ENCODE assay signal across 21 mouse cellular contexts in the genomic region with DNA sequence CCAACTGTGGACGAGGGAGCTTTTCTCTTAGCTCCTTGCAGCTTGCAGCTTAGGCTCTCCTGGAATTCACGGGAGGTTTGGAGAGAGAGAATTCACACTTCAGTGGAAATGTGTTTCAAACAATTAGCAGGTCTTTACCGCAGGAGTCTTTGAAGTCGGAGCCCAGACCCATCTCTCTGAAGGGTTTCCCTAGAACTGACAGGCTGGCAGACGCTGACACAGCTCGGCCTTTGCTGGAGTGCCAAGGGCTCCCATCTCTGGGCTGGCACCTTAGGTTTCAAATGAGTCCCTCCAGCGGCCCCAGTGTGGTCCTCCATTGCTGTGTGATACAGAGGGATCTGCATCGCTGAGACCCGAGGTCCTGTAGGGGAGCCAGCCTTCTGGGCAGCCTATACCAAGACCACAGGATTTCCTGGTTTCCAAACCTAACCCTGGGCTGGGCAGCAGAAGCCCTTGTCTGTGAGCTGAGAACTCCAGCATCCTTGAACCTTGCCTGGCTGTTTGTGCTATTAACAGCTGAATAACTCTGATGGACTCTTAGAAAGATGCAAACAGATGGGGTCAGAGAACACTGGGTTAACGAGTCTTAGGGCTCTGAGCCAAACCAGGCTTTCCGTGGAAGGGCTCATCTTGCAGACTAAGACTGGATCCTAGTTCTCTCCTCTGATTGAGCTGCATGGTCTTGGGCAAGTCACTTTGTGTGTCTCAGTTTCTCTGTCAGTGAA.
DNase-seq lines count a peak whose midpoint lies in the region; ATAC-seq and TF ChIP-seq lines count a peak whose summit lies in the region.
"Had no signal": no experiment of that assay in that cellular context is flagged by ENCODE, and none has a peak within 500 bp of the region (broad histone marks: within the 10 kb centered on the region; RNA-seq: fewer than 3 reads in every experiment).

No protein-coding gene starts in this region.

- TF ChIP-seq CTCF in midbrain, postnatal 0 days (IDR thresholded peaks at IDR 0.05), result no peak
- TF ChIP-seq CTCF in forebrain, postnatal 0 days (IDR thresholded peaks at IDR 0.05; ENCODE audit: low read depth), result no peak

- ATAC-seq in forebrain, embryonic 14.5 days, result peak; percentile 40; the same call in 1 of the 2 replicates
- no peak; the same call in 1 of the 2 replicates for ATAC-seq in midbrain, postnatal 0 days (ENCODE audit: low FRiP score)
- peak; percentile 43; the same call in 1 of the 2 replicates for ATAC-seq in forebrain, postnatal 0 days
- ATAC-seq: intestine, embryonic 16.5 days; midbrain, embryonic 16.5 days; Patski had no signal

- H3K27ac ChIP-seq in forebrain, embryonic 14.5 days (ENCODE audit: low read depth, low read length), result no peak overlapping the region
- H3K27ac ChIP-seq in forebrain, embryonic 10.5 days, result no peak overlapping the region
- peak overlapping the region; percentile 32; the same call in 1 of the 2 replicates for H3K27ac ChIP-seq in midbrain, postnatal 0 days (ENCODE audit: low read depth, low read length)
- no peak overlapping the region for H3K27ac ChIP-seq in midbrain, embryonic 10.5 days (replicated peaks)
- no peak overlapping the region for H3K27ac ChIP-seq in forebrain, postnatal 0 days (ENCODE audit: low read depth, low read length)
- H3K27ac ChIP-seq: heart, embryonic 15.5 days; liver, embryonic 15.5 days; lung, embryonic 15.5 days had no signal

- no peak overlapping the region for H3K4me2 ChIP-seq in forebrain, embryonic 14.5 days (ENCODE audit: low read length)
- no peak overlapping the region for H3K4me2 ChIP-seq in midbrain, postnatal 0 days (ENCODE audit: low read depth, low read length, poor library complexity, severe bottlenecking)
- H3K4me2 ChIP-seq in forebrain, postnatal 0 days (ENCODE audit: low read depth), result no peak overlapping the region
- H3K4me2 ChIP-seq: heart, embryonic 15.5 days; liver, embryonic 15.5 days; lung, embryonic 15.5 days had no signal

- WGBS in forebrain, embryonic 14.5 days, result 13% methylated on average over 11 of the region's 11 CpGs
- 25% methylated on average over 11 of the region's 11 CpGs for WGBS in forebrain, embryonic 10.5 days
- 22% methylated on average over 11 of the region's 11 CpGs for WGBS in midbrain, postnatal 0 days
- WGBS in midbrain, embryonic 10.5 days, result 31% methylated on average over 11 of the region's 11 CpGs
- WGBS in forebrain, postnatal 0 days, result 11% methylated on average over 11 of the region's 11 CpGs

- no peak overlapping the region for H3K4me3 ChIP-seq in forebrain, embryonic 14.5 days (ENCODE audit: low read depth, low read length)
- no peak overlapping the region for H3K4me3 ChIP-seq in forebrain, embryonic 10.5 days
- H3K4me3 ChIP-seq in midbrain, postnatal 0 days (ENCODE audit: low read depth, low read length), result no peak overlapping the region
- H3K4me3 ChIP-seq in midbrain, embryonic 10.5 days, result no peak overlapping the region
- no peak overlapping the region for H3K4me3 ChIP-seq in forebrain, postnatal 0 days (ENCODE audit: low read depth, low read length)
- H3K4me3 ChIP-seq: heart, embryonic 15.5 days; liver, embryonic 15.5 days; lung, embryonic 15.5 days; megakaryocyte, embryonic 14.5 days had no signal

- no peak overlapping the region for H3K9ac ChIP-seq in forebrain, embryonic 14.5 days (ENCODE audit: low read length)
- H3K9ac ChIP-seq in midbrain, postnatal 0 days (replicated peaks; ENCODE audit: low read length, poor library complexity, severe bottlenecking), result no peak overlapping the region
- H3K9ac ChIP-seq in forebrain, postnatal 0 days, result no peak overlapping the region
- H3K9ac ChIP-seq: heart, embryonic 15.5 days; liver, embryonic 15.5 days; lung, embryonic 15.5 days had no signal

- H3K27me3 ChIP-seq in forebrain, embryonic 14.5 days (replicated peaks; ENCODE audit: control insufficient read depth, insufficient read depth, low read length), result peaks cover 2% of the 10 kb centered on the region; the same call in 1 of the 2 replicates
- peaks cover 71% of the 10 kb centered on the region for H3K27me3 ChIP-seq in forebrain, embryonic 10.5 days (ENCODE audit: poor library complexity, severe bottlenecking)
- H3K27me3 ChIP-seq in midbrain, postnatal 0 days (ENCODE audit: insufficient read depth, low read length), result no peaks in the 10 kb centered on the region
- H3K27me3 ChIP-seq in midbrain, embryonic 10.5 days (ENCODE audit: low read depth, poor library complexity, severe bottlenecking), result peaks cover 50% of the 10 kb centered on the region
- H3K27me3 ChIP-seq in forebrain, postnatal 0 days (ENCODE audit: insufficient read depth, low read length), result no peaks in the 10 kb centered on the region

- H3K36me3 ChIP-seq in forebrain, embryonic 14.5 days (ENCODE audit: control insufficient read depth, insufficient read depth, low read length), result no peaks in the 10 kb centered on the region
- no peaks in the 10 kb centered on the region for H3K36me3 ChIP-seq in forebrain, embryonic 10.5 days (replicated peaks)
- H3K36me3 ChIP-seq in midbrain, postnatal 0 days (ENCODE audit: insufficient read depth, low read length), result no peaks in the 10 kb centered on the region
- H3K36me3 ChIP-seq in midbrain, embryonic 10.5 days, result no peaks in the 10 kb centered on the region
- no peaks in the 10 kb centered on the region for H3K36me3 ChIP-seq in forebrain, postnatal 0 days (ENCODE audit: insufficient read depth)
- H3K36me3 ChIP-seq: heart, embryonic 15.5 days; liver, embryonic 15.5 days; lung, embryonic 15.5 days had no signal

- peak; percentile 72 for DNase-seq in forebrain, embryonic 14.5 days (ENCODE audit: low spot score)
- DNase-seq in forebrain, embryonic 10.5 days (ENCODE audit: extremely low spot score, low spot score), result no peak
- DNase-seq in kidney, adult 8-10 months, result peak; percentile 12 to 35
- DNase-seq in kidney, adult 11 months, result no peak
- DNase-seq in midbrain, postnatal 0 days (ENCODE audit: low spot score), result peak; percentile 84
- no peak for DNase-seq in midbrain, embryonic 10.5 days (ENCODE audit: low spot score)
- peak; percentile 35 for DNase-seq in forebrain, postnatal 0 days
- DNase-seq in urinary bladder, postnatal 10 days (ENCODE audit: low spot score), result no peak
- DNase-seq: adrenal gland, adult 2 months; cerebellum, adult 18-20 months; kidney, postnatal 4 days; lung, postnatal 36 days; right cerebral cortex, postnatal 25 days; spleen, adult 18-20 months had no signal

- H3K4me1 ChIP-seq in forebrain, embryonic 14.5 days (ENCODE audit: control insufficient read depth, insufficient read depth, low read length), result peaks cover 26% of the 10 kb centered on the region
- H3K4me1 ChIP-seq in forebrain, embryonic 10.5 days, result peaks cover 45% of the 10 kb centered on the region
- peaks cover 13% of the 10 kb centered on the region for H3K4me1 ChIP-seq in midbrain, postnatal 0 days (ENCODE audit: insufficient read depth, low read length)
- H3K4me1 ChIP-seq in midbrain, embryonic 10.5 days, result peaks cover 45% of the 10 kb centered on the region
- peaks cover 5% of the 10 kb centered on the region for H3K4me1 ChIP-seq in forebrain, postnatal 0 days (ENCODE audit: insufficient read depth)
- H3K4me1 ChIP-seq: heart, embryonic 15.5 days; liver, embryonic 15.5 days; lung, embryonic 15.5 days; megakaryocyte, embryonic 14.5 days had no signal

- H3K9me3 ChIP-seq in forebrain, embryonic 14.5 days (replicated peaks; ENCODE audit: control insufficient read depth, low read length), result no peaks in the 10 kb centered on the region
- no peaks in the 10 kb centered on the region for H3K9me3 ChIP-seq in forebrain, embryonic 10.5 days
- H3K9me3 ChIP-seq in midbrain, postnatal 0 days (ENCODE audit: low read length), result no peaks in the 10 kb centered on the region
- no peaks in the 10 kb centered on the region for H3K9me3 ChIP-seq in midbrain, embryonic 10.5 days (replicated peaks)
- H3K9me3 ChIP-seq in forebrain, postnatal 0 days (ENCODE audit: low read length), result no peaks in the 10 kb centered on the region
- H3K9me3 ChIP-seq: heart, embryonic 15.5 days; liver, embryonic 15.5 days; lung, embryonic 15.5 days; megakaryocyte, embryonic 14.5 days had no signal

Comparison
In these comparisons a context has a peak if more than half of its experiments do, and no peak if none do; other contexts are left out.
1. DNase-seq: peak in forebrain, embryonic 14.5 days (single experiment), kidney, adult 8-10 months (2 of 2), midbrain, postnatal 0 days (single experiment) and forebrain, postnatal 0 days (single experiment); none in forebrain, embryonic 10.5 days (single experiment), kidney, adult 11 months (single experiment), midbrain, embryonic 10.5 days (single experiment) and urinary bladder, postnatal 10 days (single experiment).